Mouse (Mus musculus) small intestine, adult 2 months (tissue): ENCODE data around the gene Bst2. TPM values are rescaled to one million over a fixed set of nuclear protein-coding genes. Genes with fewer than 3 reads are reported as not detected.
A peak's percentile ranks its signal among the peaks of the same experiment; 100 is the strongest.
"Not testable (repeated sequence)": the region's sequence is repeated elsewhere in the genome, so short reads cannot be mapped to it uniquely, and the experiment has no call there.

Source experiments
- H3K27ac ChIP-seq: fragments of 200-500 bp; 2 replicates; pipeline ENCODE4 v1.5.1; 2012; ENCODE audit warnings: low read depth, low read length, control low read depth, inconsistent platforms; ENCODE audit not compliant: insufficient read depth
- H3K27me3 ChIP-seq: fragments of 200-500 bp; 2 replicates; pipeline ENCODE4 v1.6.1; 2012; ENCODE audit warnings: mild to moderate bottlenecking, moderate library complexity, low read length, inconsistent platforms; ENCODE audit not compliant: control insufficient read depth, insufficient read depth
- H3K36me3 ChIP-seq: fragments of 200-500 bp; 2 replicates; pipeline ENCODE4 v1.6.1; 2012; ENCODE audit warnings: mild to moderate bottlenecking, low read length, control low read depth, inconsistent platforms; ENCODE audit not compliant: control insufficient read depth, insufficient read depth
- H3K4me1 ChIP-seq: fragments of 200-500 bp; 2 replicates; pipeline ENCODE4 v1.6.1; 2012; ENCODE audit warnings: low read length, inconsistent platforms, mixed read lengths; ENCODE audit not compliant: control insufficient read depth, insufficient read depth, insufficient read length
- H3K4me3 ChIP-seq: fragments of 200-500 bp; 2 replicates; pipeline ENCODE4 v1.5.1; 2012; ENCODE audit warnings: low read depth, mild to moderate bottlenecking, control low read depth, inconsistent platforms, low read length, moderate library complexity
- CTCF ChIP-seq: fragments of 200-500 bp; IDR thresholded peaks from 2 replicates; pipeline ENCODE4 v1.5.1; 2012; ENCODE audit warnings: low read depth, mild to moderate bottlenecking, control low read depth, inconsistent platforms, low read length, moderate library complexity, mixed read lengths; ENCODE audit not compliant: insufficient replicate concordance, insufficient read length; ENCODE audit errors: extremely low read depth
- POLR2A ChIP-seq: fragments of 200-500 bp; IDR thresholded peaks from 2 replicates; pipeline ENCODE4 v1.6.1; 2012; ENCODE audit warnings: low read depth, mild to moderate bottlenecking, control low read depth, inconsistent platforms, low read length, moderate library complexity
- WGBS: fragments of 180-500 bp; shearing (Covaris S2); methylation state at CpG from one replicate; pipeline ENCODE4 v1.1.7; 2018; 5-methylcytosine and 5-hydroxymethylcytosine counted together
- polyA plus RNA-seq: library from polyadenylated mRNA; depleted of rRNA; stranded (reverse); fragments of >200 nt; gene quantifications from 2 replicates; pipeline ENCODE4 v1.2.3, GENCODE M21; 2012

Bst2 gene
- polyA plus RNA-seq, 1 experiment = 242 TPM

- no peak overlapping the region for H3K4me3 ChIP-seq
- no peak overlapping the region for H3K27ac ChIP-seq
- H3K4me1 ChIP-seq = peaks cover 9% of the 10 kb centered on the region
- H3K36me3 ChIP-seq = peaks cover 32% of the 10 kb centered on the region
- 88% methylated on average over 7 of the region's 7 CpGs for WGBS
- TF ChIP-seq CTCF (no peak), POLR2A (no peak)
- H3K27me3 ChIP-seq = no peaks in the 10 kb centered on the region
These were observed 10.3 kb upstream of the Bst2 start for GRCm38 (mm10) chr8:71547590-71547989.

GRCm38 (mm10) chr8:71545053-71545452, 7.8 kb upstream of the Bst2 start:
- Histone ChIP-seq H3K27me3 (no peaks in the 10 kb centered on the region), H3K36me3 (peaks cover 32% of the 10 kb centered on the region), H3K4me1 (peaks cover 9% of the 10 kb centered on the region), H3K27ac (no peak overlapping the region), H3K4me3 (no peak overlapping the region)
- no peak for TF ChIP-seq POLR2A
- TF ChIP-seq CTCF = no peak
- WGBS = 94% methylated on average over 11 of the region's 11 CpGs

GRCm38 (mm10) chr8:71543755-71544154, 6.5 kb upstream of the Bst2 start:
- 81% methylated on average over 9 of the region's 9 CpGs for WGBS
- Histone ChIP-seq H3K27me3 (no peaks in the 10 kb centered on the region), H3K4me1 (peaks cover 9% of the 10 kb centered on the region), H3K4me3 (peak overlapping the region; percentile 82), H3K36me3 (peaks cover 31% of the 10 kb centered on the region), H3K27ac (no peak overlapping the region)
- TF ChIP-seq CTCF (no peak), POLR2A (no peak)

- Histone ChIP-seq H3K27ac (peak within 1 kb of the TSS; percentile 76), H3K4me1 (peaks cover 9% of the 10 kb centered on the region), H3K27me3 (no peaks in the 10 kb centered on the region), H3K36me3 (peaks cover 23% of the 10 kb centered on the region), H3K4me3 (peak within 1 kb of the TSS; percentile 82)
- TF ChIP-seq POLR2A = peak; percentile 65; the same call in 1 of the 2 replicates
- no peak for TF ChIP-seq CTCF
- WGBS = under 1% methylated on average over 55 of the region's 55 CpGs
These were observed 5.5 kb upstream of the Bst2 start, which contains the start of gene Mvb12a for GRCm38 (mm10) chr8:71542632-71543343. Gene Mvb12a, plus strand, starts transcription at chr8:71542922.

- TF ChIP-seq POLR2A = no peak
- no peak for TF ChIP-seq CTCF
- Histone ChIP-seq H3K4me1 (peaks cover 8% of the 10 kb centered on the region), H3K36me3 (no peaks in the 10 kb centered on the region), H3K27me3 (no peaks in the 10 kb centered on the region), H3K4me3 (peak overlapping the region; percentile 11), H3K27ac (no peak overlapping the region)
- 82% methylated on average over 5 of the region's 5 CpGs for WGBS
These were observed 1.6 kb downstream of the Bst2 start for GRCm38 (mm10) chr8:71535663-71536062.

- H3K36me3 ChIP-seq = no peaks in the 10 kb centered on the region
- H3K27ac ChIP-seq = no peak overlapping the region
- WGBS = 57% methylated on average over 3 of the region's 3 CpGs
- H3K4me1 ChIP-seq = peaks cover 8% of the 10 kb centered on the region
- no peak overlapping the region for H3K4me3 ChIP-seq
- no peaks in the 10 kb centered on the region for H3K27me3 ChIP-seq
- TF ChIP-seq POLR2A (no peak), CTCF (no peak)
These were observed 2.9 kb downstream of the Bst2 start for GRCm38 (mm10) chr8:71534263-71534810.

GRCm38 (mm10) chr8:71530735-71531467, 6.4 kb downstream of the Bst2 start:
- H3K27ac ChIP-seq, H3K4me1 ChIP-seq, H3K4me3 ChIP-seq, H3K27me3 ChIP-seq, H3K36me3 ChIP-seq: not testable (repeated sequence)
- peak; percentile 33; the same call in 1 of the 2 replicates for TF ChIP-seq CTCF
- 73% methylated on average over 8 of the region's 12 CpGs for WGBS
